Mouse (Mus musculus): ENCODE results near the gene Mast4. TPM values are rescaled to one million over a fixed set of nuclear protein-coding genes. Genes with fewer than 3 reads are reported as not detected.

Mast4 gene
- polyA plus RNA-seq, 1 experiment from 2014 or later: 2.8 TPM

GRCm38 (mm10) chr13:103059995-103060652 lies 274.2 kb downstream of the Mast4 start:
- 82% methylated on average over 11 of the region's 11 CpGs for WGBS (ENCODE audit: insufficient replicate concordance)
- Histone ChIP-seq H3K27ac (ENCODE audit: low read depth) (no peak overlapping the region), H3K4me2 (ENCODE audit: low read depth, low read length) (no peak overlapping the region), H3K27me3 (ENCODE audit: insufficient read depth, low read length) (no peaks in the 10 kb centered on the region), H3K4me3 (ENCODE audit: low read depth, low read length) (no peak overlapping the region), H3K36me3 (replicated peaks; ENCODE audit: insufficient read depth, low read length) (no peaks in the 10 kb centered on the region), H3K9ac (replicated peaks) (no peak overlapping the region), H3K4me1 (ENCODE audit: insufficient read depth) (no peaks in the 10 kb centered on the region), H3K9me3 (ENCODE audit: low read length) (no peaks in the 10 kb centered on the region)
- TF ChIP-seq EP300 (IDR thresholded peaks at IDR 0.05; ENCODE audit: low read depth): no peak
- TF ChIP-seq CTCF (IDR thresholded peaks at IDR 0.05; ENCODE audit: low read depth): no peak
- ATAC-seq (no peak), DNase-seq (no peak)

- Histone ChIP-seq H3K4me3 (ENCODE audit: low read depth, low read length) (no peak overlapping the region), H3K9ac (replicated peaks) (no peak overlapping the region), H3K4me1 (ENCODE audit: insufficient read depth) (no peaks in the 10 kb centered on the region), H3K4me2 (ENCODE audit: low read depth, low read length) (no peak overlapping the region), H3K27ac (ENCODE audit: low read depth) (no peak overlapping the region), H3K36me3 (replicated peaks; ENCODE audit: insufficient read depth, low read length) (no peaks in the 10 kb centered on the region), H3K27me3 (ENCODE audit: insufficient read depth, low read length) (no peaks in the 10 kb centered on the region), H3K9me3 (ENCODE audit: low read length) (no peaks in the 10 kb centered on the region)
- 69% methylated on average over 10 of the region's 10 CpGs for WGBS (ENCODE audit: insufficient replicate concordance)
- ATAC-seq (no peak), DNase-seq (no peak)
- TF ChIP-seq EP300 (IDR thresholded peaks at IDR 0.05; ENCODE audit: low read depth) (no peak), CTCF (IDR thresholded peaks at IDR 0.05; ENCODE audit: low read depth) (no peak)
Measured at GRCm38 (mm10) chr13:103056451-103056850, 277.8 kb downstream of the Mast4 start.

GRCm38 (mm10) chr13:103052661-103053060 lies 281.6 kb downstream of the Mast4 start:
- H3K27me3 ChIP-seq (ENCODE audit: insufficient read depth, low read length): no peaks in the 10 kb centered on the region
- no peak overlapping the region for H3K4me3 ChIP-seq (ENCODE audit: low read depth, low read length)
- H3K9me3 ChIP-seq (ENCODE audit: low read length): no peaks in the 10 kb centered on the region
- no peaks in the 10 kb centered on the region for H3K36me3 ChIP-seq (replicated peaks; ENCODE audit: insufficient read depth, low read length)
- no peaks in the 10 kb centered on the region for H3K4me1 ChIP-seq (ENCODE audit: insufficient read depth)
- no peak for DNase-seq
- no peak overlapping the region for H3K9ac ChIP-seq (replicated peaks)
- WGBS (ENCODE audit: insufficient replicate concordance): 70% methylated on average over 7 of the region's 7 CpGs
- H3K4me2 ChIP-seq (ENCODE audit: low read depth, low read length): no peak overlapping the region
- TF ChIP-seq EP300 (IDR thresholded peaks at IDR 0.05; ENCODE audit: low read depth) (no peak), CTCF (IDR thresholded peaks at IDR 0.05; ENCODE audit: low read depth) (no peak)
- H3K27ac ChIP-seq (ENCODE audit: low read depth): no peak overlapping the region
- no peak for ATAC-seq

GRCm38 (mm10) chr13:103048954-103049353 lies 285.3 kb downstream of the Mast4 start:
- no peaks in the 10 kb centered on the region for H3K36me3 ChIP-seq (replicated peaks; ENCODE audit: insufficient read depth, low read length)
- no peak for TF ChIP-seq EP300 (IDR thresholded peaks at IDR 0.05; ENCODE audit: low read depth)
- TF ChIP-seq CTCF (IDR thresholded peaks at IDR 0.05; ENCODE audit: low read depth): no peak
- no peaks in the 10 kb centered on the region for H3K27me3 ChIP-seq (ENCODE audit: insufficient read depth, low read length)
- no peak overlapping the region for H3K9ac ChIP-seq (replicated peaks)
- ATAC-seq (no peak), DNase-seq (no peak)
- H3K4me1 ChIP-seq (ENCODE audit: insufficient read depth): no peaks in the 10 kb centered on the region
- no peaks in the 10 kb centered on the region for H3K9me3 ChIP-seq (ENCODE audit: low read length)
- H3K4me3 ChIP-seq (ENCODE audit: low read depth, low read length): no peak overlapping the region
- no peak overlapping the region for H3K27ac ChIP-seq (ENCODE audit: low read depth)
- H3K4me2 ChIP-seq (ENCODE audit: low read depth, low read length): no peak overlapping the region
- WGBS (ENCODE audit: insufficient replicate concordance): 76% methylated on average over 7 of the region's 7 CpGs

GRCm38 (mm10) chr13:103043692-103044091 lies 290.6 kb downstream of the Mast4 start:
- Histone ChIP-seq H3K36me3 (replicated peaks; ENCODE audit: insufficient read depth, low read length) (no peaks in the 10 kb centered on the region), H3K9me3 (ENCODE audit: low read length) (no peaks in the 10 kb centered on the region), H3K4me1 (ENCODE audit: insufficient read depth) (no peaks in the 10 kb centered on the region), H3K9ac (replicated peaks) (no peak overlapping the region), H3K27me3 (ENCODE audit: insufficient read depth, low read length) (no peaks in the 10 kb centered on the region), H3K27ac (ENCODE audit: low read depth) (no peak overlapping the region), H3K4me3 (ENCODE audit: low read depth, low read length) (no peak overlapping the region), H3K4me2 (ENCODE audit: low read depth, low read length) (no peak overlapping the region)
- 84% methylated on average over 9 of the region's 9 CpGs for WGBS (ENCODE audit: insufficient replicate concordance)
- ATAC-seq: no peak
- no peak for DNase-seq
- TF ChIP-seq CTCF (IDR thresholded peaks at IDR 0.05; ENCODE audit: low read depth): no peak
- no peak for TF ChIP-seq EP300 (IDR thresholded peaks at IDR 0.05; ENCODE audit: low read depth)

- H3K9me3 ChIP-seq (ENCODE audit: low read length): no peaks in the 10 kb centered on the region
- no peak for DNase-seq
- H3K36me3 ChIP-seq (replicated peaks; ENCODE audit: insufficient read depth, low read length): no peaks in the 10 kb centered on the region
- no peak overlapping the region for H3K4me3 ChIP-seq (ENCODE audit: low read depth, low read length)
- H3K27ac ChIP-seq (ENCODE audit: low read depth): no peak overlapping the region
- 72% methylated on average over 4 of the region's 4 CpGs for WGBS (ENCODE audit: insufficient replicate concordance)
- TF ChIP-seq CTCF (IDR thresholded peaks at IDR 0.05; ENCODE audit: low read depth): no peak
- no peak for TF ChIP-seq EP300 (IDR thresholded peaks at IDR 0.05; ENCODE audit: low read depth)
- H3K9ac ChIP-seq (replicated peaks): no peak overlapping the region
- H3K4me1 ChIP-seq (ENCODE audit: insufficient read depth): no peaks in the 10 kb centered on the region
- H3K27me3 ChIP-seq (ENCODE audit: insufficient read depth, low read length): no peaks in the 10 kb centered on the region
- ATAC-seq: no peak
- H3K4me2 ChIP-seq (ENCODE audit: low read depth, low read length): no peak overlapping the region
Measured at GRCm38 (mm10) chr13:103043011-103043410, 291.3 kb downstream of the Mast4 start.
